Mouse (Mus musculus) kidney, adult 2 months (tissue): ENCODE data around the gene Ell2.

Experiments
- CTCF ChIP-seq: fragments of 200-500 bp; conservative IDR thresholded peaks from 2 replicates; pipeline ENCODE4 v1.5.1; 2011; ENCODE audit warnings: low read depth, mild to moderate bottlenecking, control low read depth, low read length, moderate library complexity, mixed read lengths; ENCODE audit not compliant: insufficient read depth, insufficient read length
- POLR2A ChIP-seq: fragments of 200-500 bp; IDR thresholded peaks from one replicate; pipeline ENCODE4 v1.6.1; 2011; ENCODE audit warnings: low read depth, low read length, control low read depth

- no peak for TF ChIP-seq POLR2A
- TF ChIP-seq CTCF: no peak
Observed at GRCm38 (mm10) chr13:75686995-75687394, 19.6 kb upstream of the Ell2 start.
